Mouse (Mus musculus) embryonic fibroblast, embryonic 13.5 days (primary cell): ENCODE data around the gene Egln3.

Source experiments
- CTCF ChIP-seq: IDR thresholded peaks from 2 replicates; pipeline ENCODE4 v1.5.1; 2011; ENCODE audit warnings: mild to moderate bottlenecking, control low read depth, low read length, moderate library complexity, borderline replicate concordance; ENCODE audit not compliant: insufficient read depth
- POLR2A ChIP-seq: IDR thresholded peaks from 2 replicates; pipeline ENCODE4 v1.6.1; 2011; ENCODE audit warnings: low read depth, mild to moderate bottlenecking, control low read depth, low read length, moderate library complexity

- TF ChIP-seq POLR2A (no peak), CTCF (no peak)
Observed at GRCm38 (mm10) chr12:54146943-54147556, 56.6 kb downstream of the Egln3 start.
